In genomic region chr3:157979619-157980018, GRCm38 (mm10) we compare ENCODE assay signal across 23 mouse cellular contexts.
"Had no signal": no experiment of that assay in that cellular context is flagged by ENCODE, and none has a peak within 500 bp of the region (broad histone marks: within the 10 kb centered on the region; RNA-seq: fewer than 3 reads in every experiment).

No protein-coding gene starts in this region.

- H3K4me1 ChIP-seq: heart, embryonic 13.5 days; heart, embryonic 15.5 days; hindbrain, embryonic 13.5 days; hindbrain, embryonic 15.5 days; limb, embryonic 13.5 days; limb, embryonic 15.5 days; liver, embryonic 12.5 days had no signal

- H3K4me2 ChIP-seq: heart, embryonic 11.5 days; heart, embryonic 13.5 days; heart, embryonic 15.5 days; hindbrain, embryonic 13.5 days; hindbrain, embryonic 15.5 days; limb, embryonic 13.5 days; limb, embryonic 15.5 days; liver, embryonic 12.5 days had no signal

- H3K9me3 ChIP-seq: heart, embryonic 13.5 days; heart, embryonic 15.5 days; hindbrain, embryonic 13.5 days; hindbrain, embryonic 15.5 days; limb, embryonic 13.5 days; limb, embryonic 15.5 days; liver, embryonic 12.5 days had no signal

- H3K9ac ChIP-seq: heart, embryonic 13.5 days; heart, embryonic 15.5 days; hindbrain, embryonic 13.5 days; hindbrain, embryonic 15.5 days; limb, embryonic 13.5 days; limb, embryonic 15.5 days; liver, embryonic 12.5 days had no signal

- H3K4me3 ChIP-seq: heart, adult 2 months; heart, embryonic 13.5 days; heart, embryonic 15.5 days; hindbrain, embryonic 13.5 days; hindbrain, embryonic 15.5 days; limb, embryonic 13.5 days; limb, embryonic 15.5 days; liver, embryonic 12.5 days had no signal

- DNase-seq: gastrocnemius, postnatal 14 days; gastrocnemius, postnatal 36 days; heart, adult 11 months; heart, adult 2 months; heart, postnatal 14 days; heart, postnatal 36 days; kidney, adult 18-20 months; kidney, adult 8-10 months; kidney, postnatal 10 days; kidney, postnatal 25 days; layer of hippocampus, adult 9-11 months; layer of hippocampus, postnatal 36 days; left cerebral cortex, postnatal 4 days had no signal

- ATAC-seq: hindbrain, postnatal 0 days; intestine, embryonic 16.5 days; liver, embryonic 12.5 days had no signal

- H3K27ac ChIP-seq: heart, adult 2 months; heart, embryonic 13.5 days; heart, embryonic 15.5 days; hindbrain, embryonic 13.5 days; hindbrain, embryonic 15.5 days; hindbrain, postnatal 0 days; limb, embryonic 13.5 days; limb, embryonic 15.5 days; liver, embryonic 12.5 days had no signal

- H3K36me3 ChIP-seq: hindbrain, embryonic 13.5 days; hindbrain, embryonic 15.5 days had no signal

- H3K27me3 ChIP-seq: heart, embryonic 13.5 days; heart, embryonic 15.5 days; hindbrain, embryonic 13.5 days; hindbrain, embryonic 15.5 days; limb, embryonic 13.5 days; limb, embryonic 15.5 days; liver, embryonic 12.5 days had no signal
